Mouse (Mus musculus) layer of hippocampus, adult 2 months (tissue): Measurements from ENCODE around the gene Smim23. TPM values are rescaled to one million over a fixed set of nuclear protein-coding genes. Genes with fewer than 3 reads are reported as not detected.

Experiments used
- DNase-seq, 2 experiments: peaks; one replicate each; pipeline ENCODE4 v3.0.0; 2022; ENCODE audit warnings: low spot score in 2 of 2
- H3K27ac ChIP-seq: fragments of 200-600 bp; 2 replicates; pipeline ENCODE4 v1.8.1; 2022
- H3K4me3 ChIP-seq: fragments of 200-600 bp; 2 replicates; pipeline ENCODE4 v1.8.1; 2022; ENCODE audit warnings: mild to moderate bottlenecking
- CTCF ChIP-seq: fragments of 200-600 bp; conservative IDR thresholded peaks from 2 replicates; pipeline ENCODE4 v1.8.1; 2022; ENCODE audit warnings: antibody characterized with exemption, mild to moderate bottlenecking, moderate library complexity
- long read RNA-seq, 2 experiments: library from polyadenylated mRNA; stranded (forward); transcript quantifications; one replicate each; pipeline ENCODE4 v2.0.0; 2021; ENCODE audit warnings: borderline mapping rate in 2 of 2
- total RNA-seq, 2 experiments: library from RNA; stranded (reverse); gene quantifications; 2 replicates each; pipeline ENCODE4 v1.2.3; 2021

The Smim23 gene
- total RNA-seq, result not detected
- long read RNA-seq, experiment 1, result 0 reads
- long read RNA-seq, experiment 2, result 0 reads

- Histone ChIP-seq H3K27ac (no peak within 1 kb of the TSS), H3K4me3 (no peak within 1 kb of the TSS)
- no peak for TF ChIP-seq CTCF
- DNase-seq, result no peak
These were observed at the start of gene Smim23 for GRCm38 (mm10) chr11:32824505-32824904. Smim23 (minus strand) TSS chr11:32824605.

GRCm38 (mm10) chr11:32868619-32869383, 44.4 kb upstream of the Smim23 start:
- peak; percentile 66 for TF ChIP-seq CTCF
- H3K27ac ChIP-seq, result no peak overlapping the region
- no peak overlapping the region for H3K4me3 ChIP-seq
- no peak for DNase-seq

GRCm38 (mm10) chr11:32864615-32865014, 40.2 kb upstream of the Smim23 start:
- Histone ChIP-seq H3K27ac (no peak overlapping the region), H3K4me3 (no peak overlapping the region)
- TF ChIP-seq CTCF, result no peak
- DNase-seq, result peak; percentile 8 to 18

GRCm38 (mm10) chr11:32857418-32857879, 33.0 kb upstream of the Smim23 start:
- TF ChIP-seq CTCF, result no peak

GRCm38 (mm10) chr11:32846682-32847222, 22.3 kb upstream of the Smim23 start:
- no peak overlapping the region for H3K27ac ChIP-seq
- no peak overlapping the region for H3K4me3 ChIP-seq
- DNase-seq, result no peak
- TF ChIP-seq CTCF, result no peak

More at GRCm38 (mm10) chr11:32857418-32857879, 33.0 kb upstream of the Smim23 start:
- Histone ChIP-seq H3K4me3 (no peak overlapping the region), H3K27ac (no peak overlapping the region)
- no peak for DNase-seq

GRCm38 (mm10) chr11:32841169-32841568, 16.8 kb upstream of the Smim23 start:
- Histone ChIP-seq H3K4me3 (no peak overlapping the region), H3K27ac (no peak overlapping the region)
- DNase-seq, result no peak
- no peak for TF ChIP-seq CTCF

- DNase-seq, result no peak
- Histone ChIP-seq H3K27ac (no peak overlapping the region), H3K4me3 (no peak overlapping the region)
- no peak for TF ChIP-seq CTCF
These were observed 15.9 kb upstream of the Smim23 start for GRCm38 (mm10) chr11:32840256-32840655.

GRCm38 (mm10) chr11:32835022-32835421, 10.6 kb upstream of the Smim23 start:
- no peak overlapping the region for H3K4me3 ChIP-seq
- no peak for DNase-seq
- TF ChIP-seq CTCF, result no peak

GRCm38 (mm10) chr11:32834367-32834918, 10.0 kb upstream of the Smim23 start:
- no peak overlapping the region for H3K27ac ChIP-seq
- no peak for DNase-seq
- no peak for TF ChIP-seq CTCF
- no peak overlapping the region for H3K4me3 ChIP-seq

More at GRCm38 (mm10) chr11:32835022-32835421, 10.6 kb upstream of the Smim23 start:
- H3K27ac ChIP-seq, result no peak overlapping the region

- no peak overlapping the region for H3K27ac ChIP-seq
- no peak for TF ChIP-seq CTCF
- DNase-seq, result no peak
- H3K4me3 ChIP-seq, result no peak overlapping the region
These were observed 6.8 kb downstream of the Smim23 start for GRCm38 (mm10) chr11:32817566-32817965.

- H3K27ac ChIP-seq, result peak overlapping the region; percentile 82
- no peak for TF ChIP-seq CTCF
- DNase-seq, result peak; percentile 27 to 42
- H3K4me3 ChIP-seq, result no peak overlapping the region
These were observed 10.1 kb downstream of the Smim23 start for GRCm38 (mm10) chr11:32814286-32814685.

GRCm38 (mm10) chr11:32809091-32809490, 15.3 kb downstream of the Smim23 start:
- DNase-seq, result no peak
- no peak for TF ChIP-seq CTCF
- no peak overlapping the region for H3K4me3 ChIP-seq
- no peak overlapping the region for H3K27ac ChIP-seq

- peak; percentile 78 for TF ChIP-seq CTCF
- Histone ChIP-seq H3K27ac (no peak overlapping the region), H3K4me3 (no peak overlapping the region)
- DNase-seq, result peak in 1 of 2 experiments; percentile 24
These were observed 18.4 kb downstream of the Smim23 start for GRCm38 (mm10) chr11:32805958-32806357.

- Histone ChIP-seq H3K4me3 (no peak overlapping the region), H3K27ac (no peak overlapping the region)
- TF ChIP-seq CTCF, result no peak
- DNase-seq, result no peak
These were observed 20.7 kb downstream of the Smim23 start for GRCm38 (mm10) chr11:32803658-32804057.
